Mouse (Mus musculus): ENCODE data around the gene Nrap.
"Not testable (repeated sequence)": the region's sequence is repeated elsewhere in the genome, so short reads cannot be mapped to it uniquely, and the experiment has no call there.

Nrap gene

GRCm38 (mm10) chr19:56366168-56366567, 23.7 kb downstream of the Nrap start:
- DNase-seq (ENCODE audit: low read depth, low spot score) = no peak

DNA sequence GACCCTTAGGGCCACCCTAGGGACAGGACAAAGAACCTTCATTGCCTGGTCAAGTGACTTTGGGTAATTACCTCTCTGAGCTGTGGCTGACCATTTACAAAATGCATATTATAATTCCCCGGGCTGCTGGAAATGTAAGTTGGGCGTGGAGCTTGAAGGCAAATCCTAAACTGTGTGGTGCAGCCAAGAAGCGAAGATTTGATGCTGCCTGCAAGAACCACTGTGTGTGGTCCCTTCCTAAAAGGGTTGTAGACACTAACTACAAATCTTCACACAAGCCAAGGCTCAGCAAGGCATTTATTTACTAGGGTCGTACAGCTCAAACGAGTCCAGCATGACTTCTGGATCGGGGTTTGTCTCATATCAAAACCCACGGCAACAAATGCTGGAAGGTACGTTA, 25.3 kb downstream of the Nrap start:
- no peak for DNase-seq (ENCODE audit: low read depth, low spot score)

DNA sequence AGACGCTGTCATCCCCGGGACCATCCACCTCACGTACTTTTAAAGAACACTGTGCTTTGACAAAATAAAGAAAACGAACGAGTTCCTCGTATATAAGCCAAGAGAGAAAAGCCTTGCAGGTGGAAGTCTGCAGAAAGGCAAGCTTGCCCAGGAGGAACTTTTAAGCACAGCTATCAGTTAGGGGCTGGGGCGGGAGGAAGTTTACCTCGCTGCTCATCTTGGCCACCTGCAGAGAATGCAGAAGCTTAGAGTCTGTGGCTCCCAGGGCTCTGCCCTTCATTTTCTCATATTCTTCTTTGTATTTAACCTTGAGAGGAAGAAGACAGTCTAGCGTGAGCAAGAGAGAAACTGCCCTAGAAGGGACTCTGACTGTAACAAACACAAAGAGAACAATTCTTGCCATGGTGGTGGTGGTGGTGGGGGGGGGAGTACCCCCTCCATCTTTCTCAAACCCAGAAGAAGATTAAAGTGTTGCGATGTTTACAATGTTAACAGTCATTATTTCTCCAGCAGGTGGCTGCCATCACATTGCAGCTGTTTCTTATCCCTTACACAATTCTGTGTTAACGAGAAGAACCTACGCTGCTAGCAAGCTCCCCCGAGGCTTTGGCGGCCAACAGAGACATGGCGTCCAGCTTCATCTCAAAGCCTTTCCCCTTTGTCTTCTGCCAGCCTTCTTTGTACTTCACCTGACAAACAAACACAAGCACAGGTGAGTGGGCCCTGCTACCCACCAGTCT, 25.9 kb downstream of the Nrap start:
- DNase-seq (ENCODE audit: low read depth, low spot score) = no peak

- DNase-seq (ENCODE audit: low read depth, low spot score) = no peak
Measured at GRCm38 (mm10) chr19:56358890-56359289, 30.9 kb downstream of the Nrap start.

DNA sequence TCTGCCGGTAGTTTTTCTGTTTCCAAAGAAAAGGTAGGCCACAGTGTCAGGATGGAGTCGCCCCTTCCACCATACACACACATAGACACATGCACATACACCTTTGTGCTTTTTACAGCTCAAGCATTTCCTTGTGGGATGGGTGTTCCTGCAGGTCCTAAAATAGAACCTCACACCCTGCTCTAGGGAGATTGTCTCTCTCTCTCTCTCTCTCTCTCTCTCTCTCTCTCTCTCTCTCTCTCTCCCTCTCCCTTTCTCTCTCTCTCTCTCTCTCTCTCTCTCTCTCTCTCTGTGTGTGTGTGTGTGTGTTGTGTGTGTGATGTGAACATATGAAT, 32.5 kb downstream of the Nrap start:
- not testable (repeated sequence) for DNase-seq (ENCODE audit: low read depth, low spot score)

GRCm38 (mm10) chr19:56356480-56357373, 33.1 kb downstream of the Nrap start:
- DNase-seq (ENCODE audit: low read depth, low spot score) = peak; percentile 90

- no peak for DNase-seq (ENCODE audit: low read depth, low spot score)
Measured at GRCm38 (mm10) chr19:56355201-56355600, 34.6 kb downstream of the Nrap start.

GRCm38 (mm10) chr19:56353689-56354088, 36.1 kb downstream of the Nrap start:
- DNase-seq (ENCODE audit: low read depth, low spot score) = no peak

- DNase-seq (ENCODE audit: low read depth, low spot score) = peak; percentile 73
Measured at GRCm38 (mm10) chr19:56349295-56349694, 40.5 kb downstream of the Nrap start.

DNA sequence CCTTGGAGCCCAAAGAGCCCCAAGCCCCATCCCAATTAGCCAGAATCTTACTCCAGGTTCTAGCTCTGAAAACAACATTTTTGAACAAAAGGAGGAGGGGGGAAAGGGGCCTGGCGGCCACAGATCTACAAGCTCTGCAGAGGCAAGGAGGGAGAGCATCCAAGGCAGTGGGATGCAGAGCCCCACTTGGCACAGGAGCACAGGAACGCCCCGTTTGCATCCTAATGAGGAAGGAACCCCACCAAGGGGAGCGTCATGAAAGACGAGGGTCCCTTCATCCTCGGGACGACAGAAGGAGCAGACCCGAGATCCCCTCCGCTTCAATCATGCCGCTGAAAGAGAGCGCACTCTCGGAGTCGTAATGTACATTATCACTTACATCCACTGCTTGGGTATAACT, 43.1 kb downstream of the Nrap start:
- DNase-seq (ENCODE audit: low read depth, low spot score) = no peak

GRCm38 (mm10) chr19:56346016-56346415, 43.8 kb downstream of the Nrap start:
- peak; percentile 64 for DNase-seq (ENCODE audit: low read depth, low spot score)

GRCm38 (mm10) chr19:56343869-56344563, 45.8 kb downstream of the Nrap start:
- DNase-seq (ENCODE audit: low read depth, low spot score) = peak; percentile 76

DNA sequence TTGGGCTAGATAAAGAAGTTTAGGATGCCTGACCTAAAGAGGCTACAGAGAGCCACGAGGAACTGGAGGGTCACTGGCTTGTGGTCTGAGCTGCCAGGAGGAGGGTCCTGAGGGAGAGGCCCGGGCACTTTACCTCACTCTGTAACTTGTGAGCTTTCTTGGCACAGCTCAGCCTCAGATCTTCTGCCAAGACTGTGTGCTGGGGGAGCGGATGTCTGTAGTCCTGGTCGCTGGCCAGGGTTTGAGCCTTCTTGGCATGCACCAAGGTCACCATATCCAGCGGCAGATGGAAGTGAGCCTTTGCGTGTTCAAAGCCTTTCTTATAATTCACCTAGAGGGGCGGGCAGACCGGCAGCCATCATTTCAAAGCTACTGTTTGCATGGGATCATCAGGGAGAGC, 47.8 kb downstream of the Nrap start:
- no peak for DNase-seq (ENCODE audit: low read depth, low spot score)

DNA sequence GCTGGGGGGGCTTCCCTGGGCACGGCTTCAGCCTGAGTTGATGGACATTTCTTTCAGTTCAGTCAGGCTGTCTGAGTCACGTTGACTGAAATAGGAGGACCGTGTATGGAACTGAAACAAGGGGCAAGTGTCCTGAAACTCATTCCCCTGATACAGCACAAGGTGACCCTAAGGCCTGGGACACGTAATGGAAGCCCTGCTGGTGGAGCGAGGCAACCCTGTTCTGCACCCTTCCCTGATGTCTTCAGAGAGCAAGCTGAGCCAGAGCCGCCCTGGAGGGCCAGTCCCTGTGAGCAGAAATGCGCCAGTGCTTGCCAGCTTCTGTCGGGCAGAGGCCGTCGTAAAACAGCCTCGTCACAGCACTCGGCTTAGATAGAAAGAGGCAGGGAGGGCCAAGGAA, 53.0 kb downstream of the Nrap start:
- no peak for DNase-seq (ENCODE audit: low read depth, low spot score)

- no peak for DNase-seq (ENCODE audit: low read depth, low spot score)
Measured at GRCm38 (mm10) chr19:56336321-56336720, 53.5 kb downstream of the Nrap start.

DNA sequence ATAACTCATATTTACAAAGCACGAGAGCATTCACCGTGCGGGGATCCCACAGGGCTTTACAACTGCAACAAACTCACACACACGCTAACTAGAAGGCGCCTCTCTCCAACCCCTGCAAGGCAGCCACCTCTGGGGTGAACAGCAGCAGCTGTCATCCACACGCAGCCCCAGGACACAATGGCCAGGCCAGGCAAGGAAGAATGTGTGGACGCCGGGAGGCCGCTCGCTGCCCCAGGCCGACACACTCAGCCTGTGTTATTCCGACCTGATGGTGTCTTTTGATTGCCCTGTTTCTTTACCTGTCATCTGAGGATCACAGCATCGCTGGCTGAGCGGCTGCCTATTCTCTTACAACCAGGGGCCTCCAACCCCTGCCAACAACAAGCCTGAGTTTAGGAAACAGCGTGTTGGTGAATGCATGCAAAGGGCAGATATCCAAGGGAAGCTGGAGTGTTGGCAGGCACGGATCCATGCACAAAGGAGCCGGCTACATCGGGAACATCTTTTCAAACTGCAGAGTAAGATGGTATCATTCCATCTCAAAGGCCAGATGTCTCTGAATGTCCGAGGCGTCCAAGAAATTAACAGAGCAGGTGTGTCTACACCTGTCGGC, 63.5 kb downstream of the Nrap start:
- DNase-seq (ENCODE audit: low read depth, low spot score) = no peak

GRCm38 (mm10) chr19:56325676-56326075, 64.2 kb downstream of the Nrap start:
- peak; percentile 22 for DNase-seq (ENCODE audit: low read depth, low spot score)

DNA sequence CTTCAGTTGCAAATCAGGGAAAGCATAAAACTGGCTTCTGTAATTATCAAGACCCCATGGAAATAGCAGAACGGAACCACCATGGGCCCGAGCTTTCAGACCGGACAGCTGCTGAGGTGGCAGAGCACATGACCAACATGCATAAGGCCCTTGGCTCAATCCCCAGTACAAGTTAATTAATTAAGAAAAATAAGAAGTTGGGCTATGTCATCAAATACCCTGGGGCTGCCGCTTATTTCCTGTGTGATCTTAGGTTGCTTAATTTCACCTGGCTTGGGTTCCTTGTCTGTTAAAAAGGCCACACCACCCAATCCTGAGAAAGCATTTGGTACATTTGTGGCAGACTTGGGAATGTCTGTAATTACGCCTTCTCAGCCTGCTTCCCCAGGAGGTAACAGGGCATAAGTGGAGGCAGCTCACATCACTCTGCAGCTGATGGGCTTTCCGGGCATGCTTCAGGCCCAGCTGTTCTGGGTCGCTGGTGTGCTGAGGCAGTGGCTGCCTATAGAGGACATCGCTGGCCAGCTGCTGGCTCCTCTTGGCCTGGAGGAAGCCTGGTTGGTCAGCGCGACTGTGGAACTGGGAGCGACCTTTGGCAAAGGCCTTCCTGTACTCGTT, 68.4 kb downstream of the Nrap start:
- DNase-seq (ENCODE audit: low read depth, low spot score) = no peak

- peak; percentile 33 for DNase-seq (ENCODE audit: low read depth, low spot score)
Measured at GRCm38 (mm10) chr19:56320186-56320860, 69.5 kb downstream of the Nrap start.

- no peak for DNase-seq (ENCODE audit: low read depth, low spot score)
Measured at GRCm38 (mm10) chr19:56319629-56320028, 70.2 kb downstream of the Nrap start.

DNA sequence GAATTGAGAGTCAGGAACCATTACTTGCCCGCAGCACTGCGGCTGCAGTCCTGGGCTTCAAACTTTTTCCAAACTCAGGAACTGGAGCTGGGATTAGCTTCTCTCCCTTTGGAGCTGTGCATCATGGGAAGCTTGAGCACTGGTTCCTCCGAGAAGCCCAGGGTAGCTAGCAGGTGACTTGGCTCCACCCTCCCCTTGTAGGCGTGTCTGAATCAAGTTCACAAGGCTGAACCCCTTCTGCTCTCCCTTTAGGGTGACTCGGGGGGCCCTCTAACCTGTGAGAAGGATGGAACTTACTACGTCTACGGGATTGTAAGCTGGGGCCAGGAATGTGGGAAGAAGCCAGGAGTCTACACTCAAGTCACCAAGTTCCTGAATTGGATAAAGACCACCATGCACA, 70.6 kb downstream of the Nrap start:
- no peak for DNase-seq (ENCODE audit: low read depth, low spot score)
